Mouse (Mus musculus) urinary bladder, postnatal 36 days (tissue): ENCODE data around the gene Gm20388.
A peak's percentile ranks its signal among the peaks of the same experiment; 100 is the strongest.

Source experiments
- DNase-seq, 2 experiments: peaks; one replicate each; pipeline ENCODE4 v3.0.0; 2022; ENCODE audit warnings: low spot score in 2 of 2, mixed read lengths in 1 of 2

The Gm20388 gene

GRCm38 (mm10) chr8:122644175-122644954 lies 2733.7 kb downstream of the Gm20388 start:
- no peak for DNase-seq

- no peak for DNase-seq
Measured at GRCm38 (mm10) chr8:122646337-122646736, 2735.7 kb downstream of the Gm20388 start.

GRCm38 (mm10) chr8:122648192-122648970 lies 2737.7 kb downstream of the Gm20388 start:
- DNase-seq = no peak

GRCm38 (mm10) chr8:122651326-122651921 lies 2740.8 kb downstream of the Gm20388 start:
- no peak for DNase-seq

- no peak for DNase-seq
Measured at GRCm38 (mm10) chr8:122652643-122653042, 2742.0 kb downstream of the Gm20388 start.

- DNase-seq = peak in 1 of 2 experiments; percentile 26
Measured at GRCm38 (mm10) chr8:122654768-122655167, 2744.1 kb downstream of the Gm20388 start.

GRCm38 (mm10) chr8:122656056-122656999 lies 2745.7 kb downstream of the Gm20388 start:
- DNase-seq = no peak

- no peak for DNase-seq
Measured at GRCm38 (mm10) chr8:122658149-122658806, 2747.6 kb downstream of the Gm20388 start.

- no peak for DNase-seq
Measured at GRCm38 (mm10) chr8:122658807-122659160, 2748.1 kb downstream of the Gm20388 start.

GRCm38 (mm10) chr8:122660022-122660421 lies 2749.4 kb downstream of the Gm20388 start:
- no peak for DNase-seq

- peak; percentile 46 to 58 for DNase-seq
Measured at GRCm38 (mm10) chr8:122661138-122661537, 2750.5 kb downstream of the Gm20388 start.

GRCm38 (mm10) chr8:122661894-122662293 lies 2751.3 kb downstream of the Gm20388 start:
- DNase-seq = no peak

- no peak for DNase-seq
Measured at GRCm38 (mm10) chr8:122663106-122663505, 2752.5 kb downstream of the Gm20388 start.

GRCm38 (mm10) chr8:122663670-122664069 lies 2753.0 kb downstream of the Gm20388 start:
- DNase-seq = no peak

- peak in 1 of 2 experiments; percentile 37 for DNase-seq
Measured at GRCm38 (mm10) chr8:122665221-122665620, 2754.6 kb downstream of the Gm20388 start.

- peak in 1 of 2 experiments; percentile 50 for DNase-seq
Measured at GRCm38 (mm10) chr8:122665667-122666316, 2755.2 kb downstream of the Gm20388 start.

GRCm38 (mm10) chr8:122666338-122666764 lies 2755.7 kb downstream of the Gm20388 start:
- DNase-seq = no peak

- DNase-seq = no peak
Measured at GRCm38 (mm10) chr8:122666827-122667226, 2756.2 kb downstream of the Gm20388 start.

- no peak for DNase-seq
Measured at GRCm38 (mm10) chr8:122667854-122668253, 2757.2 kb downstream of the Gm20388 start.

GRCm38 (mm10) chr8:122669370-122669769 lies 2758.7 kb downstream of the Gm20388 start:
- DNase-seq = no peak
